Comparison of ENCODE assay signal across 9 mouse cellular contexts in genomic region chr12:30372293-30372692, GRCm38 (mm10). TPM values are rescaled to one million over a fixed set of nuclear protein-coding genes. Genes with fewer than 3 reads are reported as not detected.
A peak's percentile ranks its signal among the peaks of the same experiment; 100 is the strongest.
DNase-seq lines count a peak whose midpoint lies in the region; ATAC-seq and TF ChIP-seq lines count a peak whose summit lies in the region.
"Had no signal": no experiment of that assay in that cellular context is flagged by ENCODE, and none has a peak within 500 bp of the region (broad histone marks: within the 10 kb centered on the region; RNA-seq: fewer than 3 reads in every experiment).

No protein-coding gene starts in this region.

- no peaks in the 10 kb centered on the region for H3K9me3 ChIP-seq in hindbrain, embryonic 10.5 days
- no peaks in the 10 kb centered on the region for H3K9me3 ChIP-seq in lung, embryonic 15.5 days
- H3K9me3 ChIP-seq in stomach, embryonic 15.5 days, result no peaks in the 10 kb centered on the region

- H3K9ac ChIP-seq in lung, embryonic 15.5 days, result peak overlapping the region; percentile 49; the same call in 1 of the 2 replicates
- H3K9ac ChIP-seq in stomach, embryonic 15.5 days, result no peak overlapping the region

- intact Hi-C loops in left cerebral cortex, adult 2 months (cut with DNase I), result loop anchor here (5.0 kb wide), 2 partner anchors 120 to 445 kb away; no protein-coding TSS in a partner anchor
- intact Hi-C loops in left cerebral cortex, postnatal 36 days (cut with DNase I), result loop anchor here (2.0 to 5.0 kb wide), 2 partner anchors 207 to 320 kb away; no protein-coding TSS in a partner anchor

- WGBS in hindbrain, embryonic 10.5 days, result 47% methylated on average over 5 of the region's 5 CpGs
- WGBS in lung, embryonic 15.5 days, result 28% methylated on average over 5 of the region's 5 CpGs
- 24% methylated on average over 5 of the region's 5 CpGs for WGBS in stomach, embryonic 15.5 days

- no peaks in the 10 kb centered on the region for H3K36me3 ChIP-seq in hindbrain, embryonic 10.5 days
- no peaks in the 10 kb centered on the region for H3K36me3 ChIP-seq in lung, embryonic 15.5 days
- H3K36me3 ChIP-seq in stomach, embryonic 15.5 days, result no peaks in the 10 kb centered on the region
- H3K36me3 ChIP-seq: G1E had no signal

- peak overlapping the region; percentile 67 for H3K4me3 ChIP-seq in left cerebral cortex, adult 2 months
- H3K4me3 ChIP-seq in hindbrain, embryonic 10.5 days, result peak overlapping the region; percentile 63
- peak overlapping the region; percentile 54 for H3K4me3 ChIP-seq in lung, embryonic 15.5 days
- peak overlapping the region; percentile 57 for H3K4me3 ChIP-seq in stomach, embryonic 15.5 days (replicated peaks)

- peak overlapping the region; percentile 96 for H3K4me2 ChIP-seq in lung, embryonic 15.5 days
- peak overlapping the region; percentile 95 for H3K4me2 ChIP-seq in stomach, embryonic 15.5 days

- ATAC-seq in lung, embryonic 15.5 days (ENCODE audit: borderline replicate concordance, extremely low read depth, low FRiP score, low TSS enrichment), result no peak
- ATAC-seq in stomach, embryonic 15.5 days (ENCODE audit: insufficient read depth, low FRiP score, low read depth), result no peak

- peaks cover 13% of the 10 kb centered on the region for H3K4me1 ChIP-seq in hindbrain, embryonic 10.5 days (replicated peaks)
- H3K4me1 ChIP-seq in lung, embryonic 15.5 days, result peaks cover 6% of the 10 kb centered on the region; the same call in 1 of the 2 replicates
- peaks cover 3% of the 10 kb centered on the region; the same call in 1 of the 2 replicates for H3K4me1 ChIP-seq in stomach, embryonic 15.5 days

- no peak for DNase-seq in left cerebral cortex, adult 2 months (ENCODE audit: extremely low spot score in 1 of 2, low spot score in 2 of 2)
- no peak for DNase-seq in left cerebral cortex, postnatal 36 days (ENCODE audit: low spot score in 2 of 2)
- DNase-seq in hindbrain, embryonic 10.5 days (ENCODE audit: low spot score), result no peak
- no peak for DNase-seq in testis, postnatal 14 days (ENCODE audit: low spot score)
- DNase-seq in adrenal gland, adult 2 months, result no peak
- no peak for DNase-seq in frontal cortex, adult 2 months (ENCODE audit: extremely low spot score in 1 of 2, low spot score in 1 of 2)

- H3K27me3 ChIP-seq in hindbrain, embryonic 10.5 days (ENCODE audit: insufficient read depth, poor library complexity, severe bottlenecking), result peaks cover 18% of the 10 kb centered on the region
- no peaks in the 10 kb centered on the region for H3K27me3 ChIP-seq in lung, embryonic 15.5 days
- H3K27me3 ChIP-seq in stomach, embryonic 15.5 days (replicated peaks), result no peaks in the 10 kb centered on the region

- no peak for TF ChIP-seq CTCF in left cerebral cortex, adult 2 months (IDR thresholded peaks at IDR 0.05)

- H3K27ac ChIP-seq in left cerebral cortex, adult 2 months, result peak overlapping the region; percentile 80; the same call in 1 of the 2 replicates
- H3K27ac ChIP-seq in hindbrain, embryonic 10.5 days, result no peak overlapping the region
- 0 out of 2 replicates have a peak overlapping the region, but pooled peaks have one; percentile 7 for H3K27ac ChIP-seq in lung, embryonic 15.5 days
- peak overlapping the region; percentile 57; the same call in 1 of the 2 replicates for H3K27ac ChIP-seq in stomach, embryonic 15.5 days

RNA-seq across cellular contexts. Expression of gene Sntg2, which starts 0.9 kb away (rescaled TPM):
- 1 to 10 TPM; 7.9 to 8.4 TPM for total RNA-seq in left cerebral cortex, adult 2 months (2021)
- 1 to 10 TPM; 6.3 to 9.3 TPM for total RNA-seq in left cerebral cortex, postnatal 36 days (2021)
- 0.49 and 0.50 TPM in 2 replicates for polyA plus RNA-seq in hindbrain, embryonic 10.5 days (2016; fragmentation: Nextera tagmentation; extraction: Ambion mirVana)
- 12.2 and 14.4 TPM in 2 replicates for polyA plus RNA-seq in lung, embryonic 15.5 days (2015; fragmentation: Nextera tagmentation; extraction: Ambion mirVana)
- 24.9 and 28.0 TPM in 2 replicates for polyA plus RNA-seq in stomach, embryonic 15.5 days (2015; fragmentation: Nextera tagmentation; extraction: Ambion mirVana)
- total RNA-seq in adrenal gland, adult 2 months (2021), result 1 to 10 TPM in 1 of 2 experiments, under 1 TPM in 1; 0.76 to 1.1 TPM
- polyA plus RNA-seq in adrenal gland, adult 2 months (2012; rRNA removed), result 0.54 and 1.0 TPM in 2 replicates
- 8.0 and 9.2 TPM in 2 replicates for polyA plus RNA-seq in frontal cortex, adult 2 months (2012; rRNA removed)
- total RNA-seq: G1E had no signal
- polyA plus RNA-seq: G1E had no signal
